Mouse (Mus musculus): ENCODE results near the gene Ifitm1. TPM values are rescaled to one million over a fixed set of nuclear protein-coding genes. Genes with fewer than 3 reads are reported as not detected.
"Not testable (repeated sequence)": the region's sequence is repeated elsewhere in the genome, so short reads cannot be mapped to it uniquely, and the experiment has no call there.

Gene Ifitm1
- polyA plus RNA-seq, 1 experiment from 2014 or later = 21.3 TPM

DNA sequence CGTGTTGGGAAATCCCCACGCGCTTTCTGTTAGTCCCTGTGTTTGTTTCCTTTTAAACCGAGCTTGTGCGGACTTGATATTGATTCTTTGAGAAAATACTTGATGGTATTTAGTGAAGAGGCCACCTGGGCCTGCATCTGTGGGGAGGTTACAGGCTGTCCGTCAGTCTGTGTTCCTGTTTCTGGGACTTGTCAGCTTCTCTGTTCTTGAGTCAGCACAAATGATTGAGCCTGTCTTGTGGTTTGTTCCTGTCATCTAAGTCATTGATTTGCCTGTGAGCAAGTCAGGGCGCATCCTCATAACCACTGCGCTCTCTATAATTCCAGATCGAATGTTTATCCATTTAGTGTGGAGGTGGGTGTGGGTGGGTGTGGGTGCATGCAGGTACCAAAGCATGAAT lies 9.7 kb downstream of the Ifitm1 start:
- not testable (repeated sequence) for H3K36me3 ChIP-seq (replicated peaks); H3K4me2 ChIP-seq; H3K27me3 ChIP-seq; H3K9ac ChIP-seq; H3K4me3 ChIP-seq (replicated peaks); ATAC-seq (ENCODE audit: insufficient read depth); H3K4me1 ChIP-seq (replicated peaks); H3K27ac ChIP-seq (replicated peaks); H3K9me3 ChIP-seq (replicated peaks)
- WGBS (ENCODE audit: insufficient replicate concordance) = 60% methylated on average over 9 of the region's 9 CpGs

- Histone ChIP-seq H3K4me2 (no peak overlapping the region), H3K27ac (replicated peaks) (no peak overlapping the region), H3K9ac (no peak overlapping the region), H3K4me3 (replicated peaks) (no peak overlapping the region), H3K36me3 (replicated peaks) (no peaks in the 10 kb centered on the region), H3K27me3 (no peaks in the 10 kb centered on the region), H3K4me1 (replicated peaks) (no peaks in the 10 kb centered on the region; the same call in 1 of the 2 replicates), H3K9me3 (replicated peaks) (no peaks in the 10 kb centered on the region)
- no peak for ATAC-seq (ENCODE audit: insufficient read depth)
- 24% methylated on average over 8 of the region's 8 CpGs for WGBS (ENCODE audit: insufficient replicate concordance)
Observed at GRCm38 (mm10) chr7:140981704-140982103, 14.7 kb downstream of the Ifitm1 start.

- no peaks in the 10 kb centered on the region for H3K36me3 ChIP-seq (replicated peaks)
- no peak for ATAC-seq (ENCODE audit: insufficient read depth)
- no peak overlapping the region for H3K9ac ChIP-seq
- no peak overlapping the region for H3K4me3 ChIP-seq (replicated peaks)
- H3K27ac ChIP-seq (replicated peaks) = no peak overlapping the region
- H3K9me3 ChIP-seq (replicated peaks) = no peaks in the 10 kb centered on the region
- 42% methylated on average over 7 of the region's 7 CpGs for WGBS (ENCODE audit: insufficient replicate concordance)
- H3K4me1 ChIP-seq (replicated peaks) = no peaks in the 10 kb centered on the region; the same call in 1 of the 2 replicates
- no peak overlapping the region for H3K4me2 ChIP-seq
- no peaks in the 10 kb centered on the region for H3K27me3 ChIP-seq
Observed at GRCm38 (mm10) chr7:140982971-140983370, 15.9 kb downstream of the Ifitm1 start.

GRCm38 (mm10) chr7:140987182-140988138 lies 20.4 kb downstream of the Ifitm1 start:
- H3K4me2 ChIP-seq = no peak overlapping the region

GRCm38 (mm10) chr7:140989022-140989421 lies 22.0 kb downstream of the Ifitm1 start:
- Histone ChIP-seq H3K4me3 (replicated peaks) (no peak overlapping the region), H3K36me3 (replicated peaks) (no peaks in the 10 kb centered on the region), H3K4me2 (no peak overlapping the region), H3K9ac (no peak overlapping the region), H3K9me3 (replicated peaks) (no peaks in the 10 kb centered on the region), H3K4me1 (replicated peaks) (peaks cover 13% of the 10 kb centered on the region), H3K27ac (replicated peaks) (no peak overlapping the region), H3K27me3 (no peaks in the 10 kb centered on the region)
- no peak for ATAC-seq (ENCODE audit: insufficient read depth)
- 52% methylated on average over 4 of the region's 4 CpGs for WGBS (ENCODE audit: insufficient replicate concordance)

More at GRCm38 (mm10) chr7:140987182-140988138, 20.4 kb downstream of the Ifitm1 start:
- H3K27ac ChIP-seq (replicated peaks) = no peak overlapping the region
- no peaks in the 10 kb centered on the region for H3K36me3 ChIP-seq (replicated peaks)
- H3K4me1 ChIP-seq (replicated peaks) = peaks cover 13% of the 10 kb centered on the region
- ATAC-seq (ENCODE audit: insufficient read depth) = no peak
- H3K9ac ChIP-seq = no peak overlapping the region
- no peak overlapping the region for H3K4me3 ChIP-seq (replicated peaks)
- WGBS (ENCODE audit: insufficient replicate concordance) = 49% methylated on average over 17 of the region's 17 CpGs
- H3K27me3 ChIP-seq = no peaks in the 10 kb centered on the region
- no peaks in the 10 kb centered on the region for H3K9me3 ChIP-seq (replicated peaks)

DNA sequence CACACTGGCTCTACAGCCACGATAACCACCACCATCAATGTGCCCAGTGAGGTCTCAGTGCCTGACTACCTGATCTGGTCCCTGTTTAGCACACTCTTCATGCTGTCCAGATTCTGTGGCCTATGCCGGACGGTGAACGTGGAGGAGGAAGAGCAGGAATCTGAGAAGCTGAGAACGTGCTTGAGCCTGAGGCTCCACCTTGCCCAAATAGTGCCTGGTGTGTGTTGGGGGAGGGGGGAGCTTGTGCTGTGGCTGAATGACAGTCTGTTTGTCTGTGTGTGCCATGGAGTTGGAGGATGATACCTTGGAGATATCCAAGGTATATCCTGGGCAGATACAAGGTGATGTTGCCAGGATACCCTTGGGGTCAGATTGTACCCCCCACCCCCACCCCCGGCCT lies 23.2 kb downstream of the Ifitm1 start:
- no peak overlapping the region for H3K9ac ChIP-seq

DNA sequence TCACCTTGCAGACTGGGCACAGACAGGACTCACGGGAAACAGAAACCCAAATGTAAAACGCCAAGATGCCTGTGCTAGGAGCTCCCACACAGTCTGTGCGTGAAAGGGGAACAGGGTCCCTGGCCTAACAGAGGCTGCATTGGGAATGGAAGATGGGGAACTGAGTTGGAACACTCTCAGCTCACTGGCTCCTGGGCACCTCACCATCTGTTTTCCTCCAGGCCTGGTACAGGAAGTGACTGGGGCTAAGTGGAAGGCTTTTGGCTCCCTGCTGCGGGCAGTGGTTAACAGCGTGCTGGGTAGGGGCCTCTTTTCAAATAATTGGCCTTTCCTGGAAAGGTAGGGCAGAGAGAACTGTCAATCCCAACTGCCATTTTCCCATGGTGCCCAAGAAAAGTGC lies 23.6 kb downstream of the Ifitm1 start:
- H3K36me3 ChIP-seq (replicated peaks) = no peaks in the 10 kb centered on the region
- no peak for ATAC-seq (ENCODE audit: insufficient read depth)
- no peaks in the 10 kb centered on the region for H3K27me3 ChIP-seq
- H3K9me3 ChIP-seq (replicated peaks) = no peaks in the 10 kb centered on the region
- H3K27ac ChIP-seq (replicated peaks) = no peak overlapping the region
- no peak overlapping the region for H3K4me2 ChIP-seq
- no peak overlapping the region for H3K9ac ChIP-seq
- 28% methylated on average over 5 of the region's 5 CpGs for WGBS (ENCODE audit: insufficient replicate concordance)
- H3K4me1 ChIP-seq (replicated peaks) = peaks cover 13% of the 10 kb centered on the region
- H3K4me3 ChIP-seq (replicated peaks) = no peak overlapping the region

More for the DNA sequence above, 23.2 kb downstream of the Ifitm1 start:
- Histone ChIP-seq H3K27ac (replicated peaks) (no peak overlapping the region), H3K4me2 (no peak overlapping the region), H3K36me3 (replicated peaks) (no peaks in the 10 kb centered on the region), H3K9me3 (replicated peaks) (no peaks in the 10 kb centered on the region), H3K27me3 (no peaks in the 10 kb centered on the region), H3K4me3 (replicated peaks) (no peak overlapping the region), H3K4me1 (replicated peaks) (peaks cover 13% of the 10 kb centered on the region)
- 29% methylated on average over 6 of the region's 6 CpGs for WGBS (ENCODE audit: insufficient replicate concordance)
- no peak for ATAC-seq (ENCODE audit: insufficient read depth)

DNA sequence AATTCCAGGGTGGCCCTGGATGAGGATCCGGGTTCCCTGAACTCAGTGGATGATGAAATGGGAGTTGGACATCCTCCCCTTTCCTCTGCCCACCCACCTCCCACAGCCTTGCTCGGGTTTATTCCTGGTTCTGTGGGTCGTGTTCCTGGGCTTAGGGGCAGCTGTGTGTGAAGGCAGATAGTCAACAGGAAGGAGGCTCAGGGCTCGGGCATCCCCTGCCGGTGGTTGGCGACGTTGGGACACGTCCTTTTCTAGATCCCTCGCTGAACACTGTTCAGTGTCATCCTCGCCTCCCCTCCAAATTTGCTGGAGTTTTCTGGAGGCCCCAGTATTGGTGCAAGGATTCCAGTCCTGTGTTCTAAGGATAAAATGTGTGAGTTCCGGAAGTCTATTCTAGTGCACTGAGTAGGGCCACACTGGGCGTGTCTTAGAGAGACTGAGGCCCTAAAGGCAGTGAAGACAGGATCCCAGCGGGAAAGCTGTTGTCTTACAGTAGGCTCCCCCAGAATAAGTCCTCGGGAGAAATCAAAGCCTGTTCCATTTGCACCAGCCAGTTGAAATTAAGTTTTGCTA lies 24.2 kb downstream of the Ifitm1 start:
- Histone ChIP-seq H3K27ac (replicated peaks) (no peak overlapping the region), H3K36me3 (replicated peaks) (no peaks in the 10 kb centered on the region), H3K27me3 (no peaks in the 10 kb centered on the region), H3K9ac (no peak overlapping the region), H3K4me2 (no peak overlapping the region), H3K4me3 (replicated peaks) (no peak overlapping the region), H3K4me1 (replicated peaks) (peaks cover 13% of the 10 kb centered on the region), H3K9me3 (replicated peaks) (no peaks in the 10 kb centered on the region)
- no peak for ATAC-seq (ENCODE audit: insufficient read depth)
- 33% methylated on average over 14 of the region's 14 CpGs for WGBS (ENCODE audit: insufficient replicate concordance)

GRCm38 (mm10) chr7:140997817-140998216 lies 30.8 kb downstream of the Ifitm1 start:
- no peak for ATAC-seq (ENCODE audit: insufficient read depth)
- WGBS (ENCODE audit: insufficient replicate concordance) = 6% methylated on average over 1 of the region's 1 CpGs
- H3K36me3 ChIP-seq (replicated peaks) = no peaks in the 10 kb centered on the region

GRCm38 (mm10) chr7:140998853-140999700 lies 32.1 kb downstream of the Ifitm1 start:
- no peaks in the 10 kb centered on the region; the same call in 1 of the 2 replicates for H3K27me3 ChIP-seq
- H3K4me2 ChIP-seq = peak overlapping the region; percentile 7; the same call in 1 of the 2 replicates
- H3K9me3 ChIP-seq (replicated peaks) = no peaks in the 10 kb centered on the region
- H3K36me3 ChIP-seq (replicated peaks) = no peaks in the 10 kb centered on the region
- 50% methylated on average over 11 of the region's 11 CpGs for WGBS (ENCODE audit: insufficient replicate concordance)
- peak overlapping the region; percentile 2; the same call in 1 of the 2 replicates for H3K4me3 ChIP-seq (replicated peaks)
- ATAC-seq (ENCODE audit: insufficient read depth) = no peak
- H3K27ac ChIP-seq (replicated peaks) = peak overlapping the region; percentile 65
- no peak overlapping the region for H3K9ac ChIP-seq
- H3K4me1 ChIP-seq (replicated peaks) = 0 out of 2 replicates have a peak, but pooled peaks cover 4% of the 10 kb centered on the region

More at GRCm38 (mm10) chr7:140997817-140998216, 30.8 kb downstream of the Ifitm1 start:
- Histone ChIP-seq H3K4me3 (replicated peaks) (no peak overlapping the region), H3K9me3 (replicated peaks) (no peaks in the 10 kb centered on the region), H3K27me3 (no peaks in the 10 kb centered on the region; the same call in 1 of the 2 replicates), H3K9ac (no peak overlapping the region), H3K4me1 (replicated peaks) (0 out of 2 replicates have a peak, but pooled peaks cover 4% of the 10 kb centered on the region), H3K27ac (replicated peaks) (no peak overlapping the region), H3K4me2 (no peak overlapping the region)
